Mouse (Mus musculus) lung, postnatal 0 days (tissue): ENCODE measurements around the gene Bcl2.

Experiments
- CTCF ChIP-seq: IDR thresholded peaks from 2 replicates; pipeline ENCODE4 v1.5.1; 2016; ENCODE audit warnings: antibody characterized with exemption, mild to moderate bottlenecking
- EP300 ChIP-seq: IDR thresholded peaks from 2 replicates; pipeline ENCODE4 v1.6.1; 2016; ENCODE audit warnings: antibody characterized with exemption, mild to moderate bottlenecking, control low read depth

- TF ChIP-seq CTCF (no peak), EP300 (no peak)
Observed at GRCm38 (mm10) chr1:106684546-106684945, 29.5 kb downstream of the Bcl2 start.
